Mouse (Mus musculus) lung, postnatal 25 days (tissue): ENCODE results near the gene Prrc2a.

Source experiments
- DNase-seq: peaks from one replicate; pipeline ENCODE4 v3.0.0; 2022; ENCODE audit warnings: low spot score

Prrc2a gene

GRCm38 (mm10) chr17:35162121-35162520 is 2.6 kb downstream of the Prrc2a start:
- DNase-seq = no peak

GRCm38 (mm10) chr17:35161421-35161820 is 3.3 kb downstream of the Prrc2a start:
- no peak for DNase-seq

- no peak for DNase-seq
These were observed 5.1 kb downstream of the Prrc2a start for GRCm38 (mm10) chr17:35159638-35160037.

- DNase-seq = no peak
These were observed 5.7 kb downstream of the Prrc2a start for GRCm38 (mm10) chr17:35158850-35159593.

- DNase-seq = no peak
These were observed 7.0 kb downstream of the Prrc2a start for GRCm38 (mm10) chr17:35157661-35158175.

GRCm38 (mm10) chr17:35157254-35157653 is 7.4 kb downstream of the Prrc2a start:
- no peak for DNase-seq

GRCm38 (mm10) chr17:35156461-35157200 is 8.1 kb downstream of the Prrc2a start:
- no peak for DNase-seq

GRCm38 (mm10) chr17:35155451-35155850 is 9.2 kb downstream of the Prrc2a start:
- DNase-seq = no peak

GRCm38 (mm10) chr17:35154616-35155015 is 10.1 kb downstream of the Prrc2a start:
- DNase-seq = no peak

- DNase-seq = no peak
These were observed 10.8 kb downstream of the Prrc2a start for GRCm38 (mm10) chr17:35153931-35154330.

GRCm38 (mm10) chr17:35153077-35153476 is 11.6 kb downstream of the Prrc2a start:
- no peak for DNase-seq

- DNase-seq = no peak
These were observed 12.6 kb downstream of the Prrc2a start for GRCm38 (mm10) chr17:35152121-35152520.

- DNase-seq = no peak
These were observed 16.6 kb downstream of the Prrc2a start for GRCm38 (mm10) chr17:35147922-35148639.

GRCm38 (mm10) chr17:35147348-35147747 is 17.3 kb downstream of the Prrc2a start:
- no peak for DNase-seq

GRCm38 (mm10) chr17:35146139-35146538 is 18.6 kb downstream of the Prrc2a start:
- no peak for DNase-seq

GRCm38 (mm10) chr17:35141971-35142370 is 22.7 kb downstream of the Prrc2a start:
- no peak for DNase-seq

GRCm38 (mm10) chr17:35140490-35140996 is 24.2 kb downstream of the Prrc2a start:
- no peak for DNase-seq

GRCm38 (mm10) chr17:35139269-35139668 is 25.4 kb downstream of the Prrc2a start:
- DNase-seq = no peak

- DNase-seq = peak; percentile 53
These were observed 28.9 kb downstream of the Prrc2a start for GRCm38 (mm10) chr17:35135591-35136320.

- peak; percentile 92 for DNase-seq
These were observed 29.7 kb downstream of the Prrc2a start, which contains the start of gene Bag6 for GRCm38 (mm10) chr17:35134801-35135590. TSS of gene Bag6 (plus strand) at chr17:35135178.

GRCm38 (mm10) chr17:35133517-35133916 is 31.2 kb downstream of the Prrc2a start:
- DNase-seq = no peak
